Mouse (Mus musculus) layer of hippocampus, adult 11-12 months (tissue): Measurements from ENCODE around the gene Foxs1.

Experiments
- DNase-seq: peaks from one replicate; pipeline ENCODE4 v3.0.0; 2022; ENCODE audit warnings: low spot score

Foxs1 gene

DNA sequence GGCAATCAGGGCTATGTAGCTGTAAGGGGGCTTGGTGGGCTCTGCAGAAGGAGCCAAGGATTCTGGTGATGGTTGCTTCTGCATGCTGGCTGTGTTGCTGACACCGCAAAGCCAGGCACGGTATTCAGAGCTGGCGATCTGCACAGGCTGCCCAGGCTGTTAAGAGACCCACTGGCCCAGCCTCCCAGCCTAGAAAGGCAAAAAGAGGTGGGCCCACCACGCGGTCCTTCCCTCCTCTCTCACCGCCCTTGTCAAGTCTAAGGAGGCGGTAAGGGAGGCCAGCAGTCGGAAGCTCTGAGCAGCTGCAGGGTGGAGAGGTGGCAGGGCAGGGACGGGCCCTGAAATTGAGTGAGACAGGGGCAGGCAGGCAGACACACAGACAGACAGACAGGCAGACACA is at the start of gene Foxs1:
Gene Foxs1, minus strand, starts transcription at position 161 of the 400 bp plus-strand sequence.
- no peak for DNase-seq

DNA sequence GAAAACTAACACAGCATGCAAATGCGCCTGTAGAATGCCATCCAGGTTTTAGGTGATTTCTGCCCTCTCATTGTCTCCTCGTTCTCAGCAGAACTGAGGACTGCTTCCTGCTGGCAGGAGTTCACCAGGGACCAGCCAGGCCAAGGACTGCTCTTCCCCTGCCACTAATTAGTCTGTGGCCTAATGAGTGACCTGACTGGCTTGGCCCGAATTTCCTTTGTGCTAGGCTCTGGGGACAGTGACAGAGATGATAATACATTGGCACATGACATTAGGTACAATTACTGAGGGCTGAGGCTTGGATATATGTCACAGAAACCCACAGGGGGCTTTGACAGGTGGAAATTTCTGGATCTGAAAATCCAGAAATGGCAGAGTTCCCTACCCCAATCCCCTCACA is 44.0 kb upstream of the Foxs1 start:
- no peak for DNase-seq

DNA sequence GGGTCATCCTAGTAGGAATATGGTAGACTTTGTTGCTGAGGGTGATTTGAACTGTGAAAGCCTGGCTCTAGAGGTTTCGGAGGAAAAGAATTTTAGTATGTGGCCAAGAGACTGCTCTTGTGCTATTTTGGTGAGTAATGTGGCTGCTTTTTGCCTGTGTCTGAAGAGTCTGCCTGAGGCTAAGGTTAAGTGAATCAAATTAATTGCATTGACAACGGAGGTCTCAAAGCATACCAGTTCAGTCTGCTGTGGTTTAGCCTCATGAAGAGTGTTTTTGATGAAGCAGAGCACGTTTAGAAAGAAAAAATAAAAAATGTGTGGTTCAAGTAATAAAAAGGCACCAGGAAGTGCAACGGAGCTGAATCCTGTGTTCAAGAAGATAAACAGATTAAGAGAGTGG is 32.5 kb upstream of the Foxs1 start:
- DNase-seq: no peak

DNA sequence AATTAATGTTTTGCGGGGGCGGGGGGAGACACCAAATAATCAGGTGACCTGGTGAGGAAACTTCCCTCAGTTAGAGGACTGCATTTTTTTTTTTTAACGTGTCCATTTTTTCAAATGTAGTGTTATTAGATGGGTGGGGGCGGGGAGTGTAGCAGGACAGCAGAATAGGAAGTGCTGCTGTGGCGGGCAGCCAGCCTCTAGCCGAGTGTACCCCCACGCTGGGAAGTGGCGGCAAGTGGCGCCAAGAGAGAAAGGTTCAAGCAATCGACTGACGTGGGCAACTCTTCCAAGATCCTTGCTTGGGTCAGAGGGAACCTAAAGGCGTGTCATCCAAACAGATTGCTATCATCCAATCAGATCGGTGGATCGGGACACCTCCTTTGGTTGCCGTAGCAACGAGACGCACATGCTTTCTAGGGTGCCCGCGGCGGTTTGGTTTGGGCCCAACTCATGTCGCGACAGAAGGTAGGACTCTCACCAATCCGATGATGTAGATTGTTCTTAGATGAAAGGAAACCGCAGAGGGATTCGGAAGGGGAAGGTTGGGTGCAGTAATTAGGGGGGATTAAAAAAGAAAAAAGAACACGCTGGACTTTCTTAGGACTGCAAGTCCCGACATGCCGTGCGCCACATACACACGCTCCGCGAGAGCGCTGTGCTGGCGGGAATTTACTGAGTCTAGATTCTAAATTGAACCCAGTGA is 29.2 kb upstream of the Foxs1 start, which contains the start of gene Ttll9:
Gene Ttll9, plus strand, starts transcription at position 395 of the 703 bp plus-strand sequence.
- peak; percentile 88 for DNase-seq

DNA sequence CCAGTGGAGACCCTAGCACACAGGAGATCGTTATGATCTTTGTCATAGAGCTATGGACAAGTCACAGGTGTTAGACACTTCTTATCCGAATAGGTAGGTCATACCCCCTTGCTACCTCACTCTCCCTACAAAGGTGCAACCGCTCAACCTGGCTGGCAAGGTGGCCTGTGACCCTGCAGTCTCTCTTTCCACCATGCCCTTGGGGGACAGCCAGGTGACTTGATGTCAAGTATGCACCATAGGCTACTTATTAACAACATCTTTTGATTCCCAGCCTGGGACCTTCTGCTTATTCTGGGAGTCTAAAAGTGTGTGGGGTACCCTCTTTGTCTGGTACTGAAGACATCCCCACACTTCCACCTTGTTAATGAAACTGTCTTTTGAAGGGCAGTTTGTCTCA is 25.1 kb upstream of the Foxs1 start:
- no peak for DNase-seq

DNA sequence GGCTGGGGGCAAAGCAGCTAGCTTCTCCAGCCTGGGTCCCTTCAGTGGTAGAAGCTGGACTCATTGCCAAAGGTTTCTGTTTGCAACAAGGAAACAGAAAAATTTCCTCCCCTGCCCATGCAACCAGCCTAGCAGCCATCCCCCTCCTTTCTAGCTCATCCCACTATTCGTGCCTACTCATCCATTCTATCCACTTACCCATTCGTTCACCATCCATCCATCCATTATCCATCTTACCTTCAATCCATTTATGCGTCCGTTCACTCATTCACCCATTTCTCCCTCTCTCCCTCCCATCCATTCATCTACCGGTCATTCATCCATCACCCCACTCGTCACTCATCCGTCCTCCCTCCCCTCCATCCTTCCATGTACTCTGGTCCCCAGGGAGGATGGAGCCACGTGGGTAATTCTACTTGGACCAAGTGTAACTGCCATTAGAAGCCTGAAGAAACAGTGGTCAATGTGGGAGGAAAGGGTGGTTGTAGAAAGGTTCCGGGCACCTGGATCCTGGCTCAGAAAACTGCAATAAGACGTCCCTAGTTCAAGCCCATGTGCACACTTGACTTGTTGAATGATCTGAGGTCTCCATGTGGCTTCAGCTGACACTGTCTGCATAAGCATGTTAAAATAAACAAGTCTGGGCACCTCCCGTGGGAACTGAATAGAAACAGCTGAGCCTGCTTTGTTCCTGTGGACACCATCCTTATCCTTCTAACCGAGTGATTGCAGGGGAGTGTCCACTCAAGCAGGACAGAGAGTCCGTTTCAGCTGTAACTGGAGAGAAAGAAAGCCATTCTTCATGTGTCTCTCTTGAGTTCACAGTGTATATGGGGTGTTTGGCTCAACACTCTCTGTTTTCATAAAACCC is 19.1 kb upstream of the Foxs1 start:
- no peak for DNase-seq

DNA sequence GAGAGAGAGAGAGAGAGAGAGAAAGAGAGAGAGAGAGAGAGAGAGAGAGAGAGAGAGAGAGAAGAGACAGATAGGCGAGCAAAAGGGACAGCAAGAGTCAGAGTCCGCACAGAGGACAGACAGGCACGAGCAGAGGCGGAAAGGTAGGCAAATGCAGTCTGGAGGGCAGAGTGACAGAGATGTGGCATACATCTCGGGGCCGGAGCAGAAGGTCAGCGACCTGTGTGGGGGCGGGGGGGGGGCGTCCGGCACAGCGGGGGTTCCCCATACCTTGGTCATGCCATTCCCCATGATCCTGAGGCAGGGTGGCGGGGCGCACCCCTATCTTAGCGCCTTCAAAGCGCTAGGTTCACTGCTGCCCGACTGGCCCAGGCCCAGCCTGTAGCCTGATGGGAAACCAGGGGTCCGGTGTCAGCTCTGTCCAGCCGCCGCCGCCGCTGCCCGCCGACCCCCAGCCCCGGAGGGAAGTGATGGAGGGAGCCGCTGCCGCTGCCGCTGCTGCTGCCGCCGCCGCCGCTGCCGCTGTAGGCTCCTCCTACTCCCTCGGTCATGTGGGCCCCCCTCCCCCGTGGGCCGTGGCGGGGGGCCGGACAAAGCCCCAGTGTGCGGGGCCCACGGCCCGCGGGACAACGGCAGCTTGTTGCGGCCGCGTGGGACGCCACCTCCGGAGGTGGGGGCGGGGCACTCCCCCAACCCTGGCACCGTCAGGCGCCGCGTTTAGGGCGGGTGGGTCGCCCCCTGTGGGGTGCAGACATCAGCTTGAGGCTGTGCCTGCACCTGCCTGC is 18.2 kb upstream of the Foxs1 start, which contains the start of gene Dusp15:
Gene Dusp15, minus strand, starts transcription at position 634 of the 785 bp plus-strand sequence.
- peak; percentile 65 for DNase-seq

DNA sequence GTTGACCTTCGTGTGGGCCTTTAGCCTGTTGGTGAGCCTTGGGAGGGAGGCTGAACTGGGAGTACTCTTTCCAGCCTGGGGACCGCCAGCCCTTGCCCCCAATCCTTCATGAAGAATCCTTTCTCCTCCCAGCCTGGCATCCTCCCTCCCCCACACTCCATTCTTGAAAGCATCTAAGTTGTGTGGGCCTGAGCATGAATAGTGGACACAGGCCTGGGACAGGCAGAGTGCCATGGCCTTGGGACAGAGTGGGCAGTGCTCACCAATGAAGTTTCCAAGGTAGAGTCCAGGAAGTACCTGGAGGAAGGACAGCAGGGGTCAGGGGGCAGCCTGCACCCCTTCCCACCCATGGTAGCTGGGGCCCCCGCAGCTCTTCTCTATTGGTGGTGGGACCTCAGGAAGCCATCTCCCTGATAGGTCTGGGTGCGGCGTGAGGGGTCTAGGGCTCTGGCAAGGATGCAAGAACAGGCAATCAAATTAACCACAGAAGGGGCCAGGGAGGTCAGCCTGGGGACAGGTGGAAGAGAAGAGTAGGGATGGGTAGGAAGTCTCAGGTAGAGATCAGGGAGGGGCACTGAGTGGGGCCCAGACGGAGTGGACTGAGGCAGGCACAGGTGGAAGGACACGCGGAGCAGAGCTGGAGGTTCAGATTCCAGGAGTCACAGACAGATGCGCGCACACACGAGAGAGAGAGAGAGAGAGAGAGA is 17.5 kb upstream of the Foxs1 start:
- no peak for DNase-seq

DNA sequence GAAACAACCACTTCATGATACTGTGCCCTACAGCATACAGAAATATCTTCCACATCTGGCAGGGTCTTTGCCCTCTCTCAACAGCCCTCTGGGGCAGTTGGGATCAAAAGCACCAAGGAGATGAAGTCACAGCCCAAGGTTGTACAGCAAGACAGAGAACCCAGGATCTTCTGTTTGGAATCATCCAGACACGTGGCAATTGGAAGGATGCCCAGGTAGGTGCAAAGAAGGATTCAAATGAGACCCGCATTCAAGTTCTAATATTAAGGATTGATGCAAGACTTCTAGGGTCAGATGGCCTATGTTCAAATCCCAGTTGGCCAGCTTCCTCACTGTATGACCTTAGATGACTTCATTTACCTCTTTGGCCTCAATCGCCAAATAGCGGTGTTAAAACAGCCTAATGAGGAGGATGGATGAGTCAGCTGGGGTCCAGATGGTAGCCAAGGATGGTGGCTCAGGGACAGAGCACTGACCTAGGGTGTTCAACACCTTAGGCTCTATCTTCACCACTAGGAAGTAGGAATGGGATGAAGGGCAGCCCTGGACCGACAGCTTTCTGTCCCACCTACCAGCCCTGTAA is 15.5 kb upstream of the Foxs1 start:
- no peak for DNase-seq

DNA sequence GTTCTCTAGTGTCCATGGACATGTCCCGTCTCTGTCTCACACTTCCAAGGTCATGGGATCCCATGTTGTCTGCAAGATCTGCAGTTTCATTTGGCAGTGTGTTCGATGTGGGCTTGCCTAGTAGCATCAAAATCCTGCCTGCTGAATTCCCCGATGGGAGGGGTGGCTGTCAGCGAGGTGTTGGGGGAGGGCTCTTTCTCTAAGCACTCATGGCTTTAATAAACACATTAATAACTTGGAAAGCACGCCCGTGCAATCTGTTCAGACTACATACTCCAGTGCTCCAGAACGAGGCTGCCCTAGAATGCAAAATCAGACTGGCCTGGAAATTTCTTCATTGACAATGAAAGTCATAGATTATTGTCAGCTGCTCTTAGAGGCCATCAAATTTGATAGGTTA is 14.1 kb upstream of the Foxs1 start:
- peak; percentile 69 for DNase-seq

DNA sequence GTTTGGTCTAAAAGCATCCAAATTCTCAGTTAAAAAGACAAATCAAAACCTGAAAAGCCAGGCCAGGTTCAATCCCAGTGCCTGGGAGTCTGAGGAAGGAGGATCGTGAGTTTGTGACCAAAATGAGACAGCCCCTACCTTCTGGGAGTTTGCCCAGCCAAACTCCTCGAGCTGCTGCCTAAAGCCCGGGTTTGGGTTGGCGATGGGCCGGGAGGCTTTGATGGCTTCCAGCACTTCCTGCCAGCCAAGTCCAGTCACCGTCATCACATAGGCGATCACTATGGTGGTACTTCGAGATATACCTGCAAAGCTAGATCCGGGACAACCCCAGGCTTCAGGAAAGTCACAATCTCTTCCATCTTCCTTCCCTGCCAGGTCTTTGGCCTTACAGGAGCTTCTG is 11.0 kb upstream of the Foxs1 start:
- no peak for DNase-seq

DNA sequence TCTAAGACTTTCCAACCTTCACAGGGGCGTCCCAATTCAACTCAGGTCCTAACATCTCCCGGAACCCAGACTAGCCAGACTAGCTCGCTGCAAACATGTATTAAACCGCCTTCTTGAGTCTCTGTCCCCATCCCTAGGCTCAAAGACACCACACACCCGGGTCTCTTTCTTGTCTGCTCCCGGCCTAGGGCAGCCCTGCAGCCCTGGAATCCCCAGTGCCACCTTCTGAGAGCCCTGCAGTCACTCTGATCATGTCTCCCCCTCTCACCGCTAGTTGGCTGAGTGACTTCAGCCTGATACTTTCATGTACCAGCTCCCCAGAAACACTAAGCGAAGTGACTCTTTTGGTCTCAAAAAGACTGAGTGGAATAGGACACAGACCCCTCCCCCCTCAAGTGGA is 10.6 kb upstream of the Foxs1 start:
- no peak for DNase-seq

DNA sequence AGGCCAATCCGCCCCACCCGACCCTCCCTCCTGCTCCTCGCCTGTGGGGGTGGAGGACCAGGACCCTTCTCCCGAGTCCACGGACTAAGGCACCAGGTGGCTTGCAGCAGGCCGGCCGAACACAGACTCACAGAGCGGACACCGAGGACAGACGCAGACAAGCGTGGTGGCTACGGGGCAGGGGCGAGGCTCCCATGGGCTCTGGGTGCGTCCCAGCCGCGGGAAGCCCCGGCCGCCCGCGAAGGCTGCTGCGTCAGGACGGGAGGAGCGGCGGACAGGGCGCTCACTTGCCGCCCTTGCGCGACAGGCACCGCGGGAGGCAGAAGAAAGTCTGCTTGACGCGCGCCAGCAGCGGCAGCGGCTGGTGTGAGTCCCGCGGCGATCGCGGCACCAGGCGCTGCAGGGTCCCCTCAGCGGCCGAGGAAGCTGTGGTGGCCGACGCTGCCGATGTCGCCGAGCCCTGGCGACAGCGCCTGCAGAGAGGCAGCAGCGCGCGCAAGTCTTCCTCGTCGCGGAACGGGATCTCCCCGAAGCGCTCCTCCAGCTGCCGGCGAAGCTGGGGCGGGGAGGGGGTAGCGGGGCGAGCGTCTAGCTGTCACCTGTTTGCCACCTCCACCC is 10.0 kb upstream of the Foxs1 start:
- DNase-seq: no peak

DNA sequence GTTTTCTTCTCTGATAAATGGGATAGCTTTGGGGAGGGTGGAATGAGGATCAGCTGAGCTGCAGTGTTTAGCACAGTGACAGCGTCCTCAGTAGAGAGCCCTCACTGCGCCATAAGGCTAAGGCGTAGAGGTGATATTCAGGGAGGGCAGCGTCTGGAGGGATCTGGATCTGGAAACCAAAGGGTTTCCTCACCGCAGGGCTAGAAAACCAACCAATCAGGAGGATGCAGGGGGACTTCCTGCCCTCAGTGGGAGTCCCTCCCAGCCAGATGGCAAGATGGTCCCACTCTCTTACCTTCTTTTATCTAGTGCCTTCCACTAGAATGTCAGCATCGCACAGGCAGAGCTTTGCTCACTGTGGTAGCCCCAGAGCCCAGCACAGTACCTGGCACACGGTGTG is 8.8 kb upstream of the Foxs1 start:
- no peak for DNase-seq

DNA sequence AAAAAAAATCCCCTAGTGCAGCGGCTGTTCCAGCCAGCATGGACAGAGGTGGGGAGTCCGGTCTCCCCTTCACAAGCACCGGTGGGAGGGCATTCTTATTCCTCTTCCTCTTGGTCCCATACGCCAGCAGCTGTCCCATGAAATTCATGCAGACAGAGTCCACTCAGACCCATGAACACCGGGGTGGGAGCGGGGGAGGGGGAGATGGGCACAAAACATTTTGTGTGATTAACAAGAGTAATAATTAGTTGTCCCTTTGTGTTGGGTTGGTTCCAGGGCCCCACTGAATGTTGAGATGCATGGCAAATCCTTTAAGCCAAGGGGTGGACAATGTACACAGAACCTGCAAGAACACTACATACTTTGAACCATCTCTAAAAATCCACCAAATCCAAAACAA is 8.1 kb upstream of the Foxs1 start:
- no peak for DNase-seq

DNA sequence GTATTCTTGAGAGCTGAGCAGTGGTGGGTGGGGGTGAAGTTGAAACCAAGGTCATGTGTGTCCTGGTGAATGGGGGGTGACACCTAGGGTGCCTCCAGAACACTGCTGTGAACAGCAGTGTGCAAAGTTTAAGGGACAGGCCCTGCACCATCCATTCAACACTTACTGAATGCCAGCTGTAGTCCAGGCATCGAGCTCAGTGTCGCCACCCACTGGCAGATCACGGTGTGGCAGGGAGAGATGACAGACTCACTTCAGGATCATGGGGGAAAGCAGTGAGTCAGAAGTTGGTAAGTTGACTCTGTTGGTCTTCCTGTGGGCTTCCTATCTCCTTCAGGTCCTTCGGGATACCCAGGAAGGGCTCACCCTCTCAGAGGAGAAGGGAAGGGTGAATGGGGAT is 6.8 kb upstream of the Foxs1 start:
- DNase-seq: peak; percentile 68

DNA sequence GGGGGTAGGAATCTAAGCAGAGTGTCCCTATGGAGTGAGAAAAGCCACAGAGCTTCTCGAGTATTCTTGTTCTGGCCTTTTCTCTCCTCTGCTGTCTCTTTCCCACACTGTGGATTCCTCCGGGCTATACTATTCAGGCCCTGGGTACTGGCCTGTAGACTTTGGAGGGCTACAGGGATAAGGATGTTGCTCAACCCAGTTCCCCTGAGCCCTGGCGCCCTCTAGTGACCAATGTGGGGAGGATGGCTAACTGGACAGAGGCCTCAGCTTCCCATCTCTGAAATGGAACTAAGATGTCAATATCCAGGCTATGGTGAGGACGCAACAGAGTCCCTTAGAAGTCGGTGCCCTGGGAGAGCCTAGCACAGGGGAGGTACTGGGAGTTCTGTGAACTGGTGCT is 606 bp upstream of the Foxs1 start:
- peak; percentile 31 for DNase-seq

DNA sequence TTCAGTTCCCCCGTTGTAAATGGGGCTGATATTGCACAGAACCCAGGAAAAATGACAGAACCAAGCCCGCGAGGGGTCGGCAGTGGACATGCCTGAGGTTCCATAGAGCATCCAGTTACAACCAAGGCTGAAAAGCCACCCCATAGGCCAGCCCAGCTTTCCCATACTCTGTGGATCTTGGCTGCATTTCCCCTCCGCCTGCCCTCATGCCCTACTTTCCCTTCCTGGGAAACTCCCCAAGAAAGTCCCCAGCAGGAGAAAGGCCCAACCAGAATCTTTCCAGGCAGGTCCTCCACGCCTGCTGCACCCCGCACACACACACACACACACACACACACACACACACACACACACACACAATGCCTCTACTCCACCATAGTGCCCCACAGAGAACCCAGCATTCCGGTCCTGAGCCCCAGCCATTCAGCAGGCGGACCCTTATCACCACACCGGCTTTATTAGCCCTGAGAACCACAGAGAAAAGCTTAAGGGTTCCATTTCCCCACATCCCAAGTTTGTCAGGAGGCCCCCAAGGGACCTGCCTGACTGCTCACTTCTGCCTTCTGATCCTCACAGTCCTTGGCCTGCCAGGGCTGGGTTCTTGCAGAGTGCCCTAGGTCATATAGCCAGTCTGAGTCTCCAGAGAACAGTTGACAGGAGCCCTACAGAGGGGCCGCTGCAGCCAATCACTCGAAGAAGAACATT is 1.4 kb downstream of the Foxs1 start:
- DNase-seq: no peak

DNA sequence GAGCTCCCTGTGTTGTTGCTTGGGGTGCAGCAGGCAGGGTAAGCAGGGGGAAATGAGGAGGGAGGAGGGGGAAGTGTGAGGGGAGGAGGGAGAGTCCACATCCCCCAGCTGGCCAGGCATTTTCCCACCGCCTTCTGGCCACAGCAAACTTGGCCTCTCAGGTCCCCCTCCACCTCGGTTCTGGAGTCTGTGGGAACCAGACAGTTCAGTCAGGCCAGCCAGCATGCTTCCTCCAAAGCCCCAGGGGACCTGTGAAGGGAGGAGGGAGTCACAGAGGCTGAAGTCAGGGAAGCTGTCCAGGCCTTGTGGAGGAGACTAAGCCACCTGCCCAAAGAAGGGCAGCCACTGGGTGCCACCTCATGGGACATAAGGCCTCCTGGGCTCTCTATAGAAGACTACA is 2.7 kb downstream of the Foxs1 start:
- no peak for DNase-seq

DNA sequence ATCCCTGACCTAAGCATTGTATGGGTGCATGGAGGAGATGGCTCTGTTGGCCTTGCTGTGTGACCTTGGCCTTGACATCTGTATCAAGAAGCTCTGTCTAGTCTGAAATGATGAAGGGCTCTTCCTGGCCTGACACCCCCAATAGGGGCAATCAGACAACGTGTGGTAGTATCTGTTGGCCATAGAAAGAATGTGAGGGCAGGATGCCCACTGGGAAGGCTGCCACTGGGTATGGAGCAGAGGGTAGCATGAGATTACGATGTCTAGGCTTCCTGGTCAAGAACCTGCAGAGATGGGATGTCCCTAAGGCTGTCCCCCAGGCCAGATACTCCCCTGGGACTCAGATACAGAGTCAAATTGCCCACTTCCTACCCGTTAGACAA is 4.0 kb downstream of the Foxs1 start:
- no peak for DNase-seq
